Mouse (Mus musculus) left cerebral cortex, adult 8-10 months (tissue): ENCODE measurements around the gene Sox11. TPM values are rescaled to one million over a fixed set of nuclear protein-coding genes. Genes with fewer than 3 reads are reported as not detected.

ENCODE experiments used
- DNase-seq, 2 experiments: peaks; one replicate each; pipeline ENCODE4 v3.0.0; 2022; ENCODE audit warnings: low spot score in 2 of 2
- total RNA-seq, 4 experiments: library from RNA; stranded (reverse); gene quantifications; 2 replicates each; pipeline ENCODE4 v1.2.4; 2022

Gene Sox11
- total RNA-seq, result 10 to 100 TPM in 3 of 4 experiments, 1 to 10 TPM in 1; 9.5 to 11.8 (median 11.4) TPM

GRCm38 (mm10) chr12:27341871-27342690, at the start of gene Sox11:
Sox11 (minus strand) TSS chr12:27342574.
- peak; percentile 35 to 58 for DNase-seq

GRCm38 (mm10) chr12:27391652-27392305, 49.4 kb upstream of the Sox11 start:
- DNase-seq, result no peak

- DNase-seq, result no peak
Observed at GRCm38 (mm10) chr12:27390439-27390838, 48.1 kb upstream of the Sox11 start.

GRCm38 (mm10) chr12:27389429-27389828, 47.1 kb upstream of the Sox11 start:
- DNase-seq, result no peak

DNA sequence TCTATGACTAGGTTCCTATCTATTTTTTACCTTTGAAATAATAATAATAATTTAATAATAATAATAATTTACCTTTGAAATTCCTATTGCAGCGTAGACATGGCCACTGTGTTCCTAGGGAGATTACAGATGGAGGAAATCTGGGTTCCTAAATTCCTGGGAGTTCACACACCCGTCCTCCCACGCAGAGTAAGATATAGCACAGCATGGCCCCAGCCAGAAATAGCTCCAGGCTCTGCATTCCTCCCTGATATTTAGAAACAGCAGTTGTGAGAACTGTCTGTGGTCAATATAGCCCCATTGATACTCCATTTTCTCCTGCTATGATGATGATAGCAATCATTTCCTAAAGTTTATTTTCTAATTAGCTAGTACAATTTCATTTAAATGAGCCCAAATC, 30.1 kb upstream of the Sox11 start:
- DNase-seq, result no peak

DNA sequence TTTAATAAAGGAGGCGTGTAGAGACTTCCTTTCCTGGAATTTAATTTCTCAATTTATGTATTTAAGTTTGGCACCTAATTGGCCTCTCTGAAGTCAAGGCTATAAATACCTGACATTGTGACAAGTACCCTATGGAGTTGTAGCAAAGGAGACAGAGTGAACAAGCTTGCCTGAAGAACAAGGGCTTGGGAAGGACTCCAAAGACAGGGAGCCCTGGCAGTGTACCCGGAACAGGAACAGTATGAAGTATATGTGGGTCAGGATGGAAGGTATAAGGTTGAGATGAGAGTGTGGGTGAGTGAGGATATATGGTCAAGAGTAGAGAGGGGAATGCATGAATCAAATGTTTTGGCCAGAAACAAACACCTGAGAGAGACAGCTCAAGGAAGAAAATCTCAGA, 28.4 kb upstream of the Sox11 start:
- no peak for DNase-seq

DNA sequence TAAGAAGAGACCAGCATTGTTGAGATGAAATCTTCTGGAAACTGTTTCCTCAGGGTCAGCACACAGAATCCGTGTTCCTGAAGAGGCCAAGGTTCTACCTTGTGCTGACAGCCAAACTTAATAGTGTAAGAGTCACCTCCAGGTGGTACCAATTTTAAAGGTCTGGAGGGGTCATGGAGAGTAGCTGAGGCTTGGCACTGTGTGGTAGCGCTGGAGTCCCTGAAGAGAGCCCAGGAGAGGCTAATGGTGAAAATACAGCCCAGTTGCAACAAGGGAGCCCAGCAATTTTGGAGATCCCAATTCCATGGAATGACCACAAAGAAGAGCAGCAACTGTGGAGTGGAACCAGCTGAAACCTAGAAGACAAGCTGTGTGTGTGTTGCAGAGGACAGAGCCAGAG, 25.1 kb upstream of the Sox11 start:
- no peak for DNase-seq

- no peak for DNase-seq
Observed at GRCm38 (mm10) chr12:27363840-27364640, 21.7 kb upstream of the Sox11 start.

- no peak for DNase-seq
Observed at GRCm38 (mm10) chr12:27357076-27357637, 14.8 kb upstream of the Sox11 start.

- DNase-seq, result no peak
Observed at GRCm38 (mm10) chr12:27356571-27356970, 14.2 kb upstream of the Sox11 start.

DNA sequence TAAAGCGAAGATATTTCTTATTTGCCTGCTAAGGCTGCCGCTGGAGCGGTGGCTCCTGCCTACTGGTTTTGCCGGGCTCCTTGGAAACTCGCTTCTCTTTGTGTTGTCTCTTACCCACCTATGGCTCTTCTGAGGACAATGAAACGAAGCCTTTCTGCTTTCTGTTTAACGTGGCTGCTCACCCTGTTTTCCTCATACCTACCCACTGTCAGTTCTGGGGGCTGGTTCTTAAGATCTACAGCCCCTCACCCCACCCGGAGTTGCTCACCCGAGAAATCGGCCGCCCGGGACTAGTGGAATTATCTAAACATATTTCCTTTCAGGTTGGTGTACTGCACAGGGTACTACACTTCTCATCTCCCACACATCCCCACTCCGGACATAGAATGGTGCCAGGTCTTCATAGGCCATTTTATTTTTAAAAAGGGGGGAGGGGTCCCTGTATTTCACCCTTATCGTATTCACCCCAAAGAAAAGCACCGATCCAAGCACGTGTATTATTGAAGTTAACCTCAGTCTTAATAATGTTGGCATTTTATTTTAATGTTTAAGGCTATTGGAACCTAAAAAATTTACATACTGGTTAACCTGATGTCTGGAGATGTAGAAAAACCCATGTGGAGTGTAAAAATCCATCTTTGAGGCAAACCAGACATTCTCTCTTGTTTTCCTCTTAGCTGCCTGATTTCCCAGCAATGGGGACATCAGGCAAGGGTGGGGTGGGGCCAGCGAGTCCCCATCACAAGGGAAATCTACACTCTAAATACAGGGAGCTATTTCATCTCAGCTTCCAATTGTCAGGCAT, 1.4 kb upstream of the Sox11 start:
- no peak for DNase-seq

DNA sequence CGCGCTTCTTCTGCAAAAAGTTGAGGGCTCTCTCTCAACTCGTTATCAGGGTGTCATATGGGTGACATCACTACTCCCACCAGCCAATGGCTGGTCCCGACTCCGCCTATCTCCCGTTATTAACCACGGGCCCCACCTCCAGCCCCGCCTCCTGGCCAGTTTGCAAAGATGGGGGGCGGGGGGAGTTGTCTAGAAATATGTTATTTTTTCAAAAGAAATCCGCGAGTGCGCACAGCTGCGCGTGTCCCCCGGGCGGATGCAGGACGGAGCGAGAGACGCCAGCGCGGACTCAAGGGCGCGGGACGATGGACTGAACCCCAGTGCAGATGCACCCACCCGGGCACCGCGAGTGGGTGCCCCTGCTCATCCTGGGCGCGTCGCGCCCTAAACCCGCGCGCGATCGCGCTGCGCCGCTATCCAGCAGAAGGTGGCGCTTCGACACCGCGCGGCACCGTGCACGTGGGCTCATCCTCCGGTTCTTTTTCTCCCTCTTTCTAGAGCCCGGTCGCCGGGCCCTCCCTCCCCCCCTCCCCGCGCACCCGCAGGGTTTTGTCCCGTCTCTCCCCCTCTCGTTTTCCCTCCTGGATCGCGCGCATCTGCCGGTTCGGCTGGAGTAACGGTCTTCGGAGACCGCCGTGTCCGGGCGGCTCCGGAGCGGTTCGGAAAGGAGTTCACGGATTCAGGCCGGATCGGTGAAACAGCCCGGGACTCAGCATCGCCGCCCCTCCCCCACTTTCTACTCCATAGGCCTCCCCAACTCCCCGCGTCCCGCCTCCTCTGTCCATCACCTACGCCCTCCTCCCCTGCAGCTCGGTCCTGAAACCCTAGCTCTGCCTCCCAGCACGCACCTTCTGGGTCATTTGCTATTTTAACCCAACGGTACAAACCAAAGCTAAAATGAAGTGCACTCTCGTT, 574 bp upstream of the Sox11 start:
- peak; percentile 75 to 91 for DNase-seq

DNA sequence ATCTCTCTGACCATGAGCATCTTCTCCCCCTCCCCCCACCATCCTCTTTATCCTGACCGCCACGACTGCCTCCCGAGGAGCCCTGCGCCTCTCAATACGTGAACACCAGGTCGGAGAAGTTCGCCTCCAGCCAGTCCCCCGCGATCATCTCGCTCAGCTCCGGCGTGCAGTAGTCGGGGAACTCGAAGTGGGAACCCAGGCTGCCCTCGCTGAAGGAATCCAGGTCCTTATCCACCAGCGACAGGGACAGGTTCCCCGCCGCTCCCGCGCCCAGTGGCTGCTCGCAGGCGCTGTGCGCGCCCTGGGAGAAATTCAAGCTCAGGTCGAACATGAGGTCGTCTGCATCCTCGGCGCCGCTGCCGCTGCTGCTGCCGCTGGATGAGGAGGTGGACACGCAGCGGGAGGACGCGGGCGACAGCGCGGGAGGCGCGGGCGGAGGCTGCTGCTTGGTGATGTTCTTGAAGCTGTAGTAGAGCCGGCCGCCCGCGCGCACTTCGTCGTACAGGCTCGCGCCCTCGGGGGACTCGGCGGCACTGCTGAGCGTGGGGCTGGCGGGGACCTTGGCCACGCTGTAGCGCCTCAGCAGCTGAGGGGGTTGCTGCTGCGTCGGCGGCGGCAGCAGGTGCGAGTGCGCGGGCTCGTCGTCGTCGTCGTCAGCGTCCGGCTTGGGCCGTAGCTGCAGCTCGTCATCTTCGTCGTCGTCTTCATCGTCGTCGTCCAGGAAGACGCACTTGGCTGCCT, 1.1 kb downstream of the Sox11 start:
- DNase-seq, result peak; percentile 45 to 61

DNA sequence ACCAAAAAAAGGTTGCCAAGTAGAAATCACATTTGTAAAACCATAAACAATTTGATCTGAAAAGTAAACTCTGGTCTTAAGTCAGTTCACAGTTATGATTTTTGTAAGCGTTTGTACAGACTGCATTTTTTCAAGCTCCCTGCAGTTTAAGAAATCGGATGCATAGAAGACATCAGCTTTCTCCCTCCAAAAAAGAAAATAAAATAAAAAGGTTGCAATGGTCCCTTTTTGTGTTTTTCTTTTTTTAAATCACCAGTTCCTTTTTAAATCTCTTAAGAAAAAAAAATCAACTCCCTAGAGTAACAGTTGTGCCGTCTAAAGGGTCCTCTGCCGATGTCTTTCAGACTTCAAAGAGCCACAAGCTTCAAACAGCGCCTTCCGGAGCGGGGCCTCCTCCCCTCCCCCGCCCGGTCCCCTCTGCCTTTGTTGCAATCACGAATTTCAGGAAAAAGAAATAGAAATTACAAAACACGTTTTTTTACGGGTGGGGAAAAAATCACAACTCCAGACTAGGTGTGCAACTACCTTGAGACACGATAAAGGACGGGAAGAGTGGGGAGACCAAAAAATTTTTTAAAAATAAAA, 1.8 kb downstream of the Sox11 start:
- DNase-seq, result no peak

GRCm38 (mm10) chr12:27339171-27339751, 3.1 kb downstream of the Sox11 start:
- DNase-seq, result peak; percentile 46 to 65

- peak; percentile 45 to 52 for DNase-seq
Observed at GRCm38 (mm10) chr12:27338721-27339170, 3.6 kb downstream of the Sox11 start.

GRCm38 (mm10) chr12:27338116-27338515, 4.3 kb downstream of the Sox11 start:
- DNase-seq, result no peak

GRCm38 (mm10) chr12:27337482-27337881, 4.9 kb downstream of the Sox11 start:
- DNase-seq, result no peak
